Comparison of ENCODE assay signal across 28 mouse cellular contexts in genomic region chr16:45625342-45625741, GRCm38 (mm10). TPM values are rescaled to one million over a fixed set of nuclear protein-coding genes. Genes with fewer than 3 reads are reported as not detected.
DNase-seq lines count a peak whose midpoint lies in the region; ATAC-seq lines count a peak whose summit lies in the region.
"Had no signal": no experiment of that assay in that cellular context is flagged by ENCODE, and none has a peak within 500 bp of the region (broad histone marks: within the 10 kb centered on the region; RNA-seq: fewer than 3 reads in every experiment).

No protein-coding gene starts in this region.

- peak; percentile 9 to 13 for DNase-seq in cerebellum, postnatal 10 days
- DNase-seq in cerebellum, adult 11-12 months: no peak
- peak; percentile 81 for DNase-seq in A20 (ENCODE audit: low read depth, low spot score)
- peak; percentile 5 for DNase-seq in naive thymus-derived CD4-positive, alpha-beta T cell, adult 2 months (ENCODE audit: low read depth)
- DNase-seq in gastrocnemius, postnatal 10 days: no peak
- no peak for DNase-seq in kidney, postnatal 36 days
- DNase-seq: adrenal gland, postnatal 10 days; adrenal gland, postnatal 36 days; B cell, adult 2 months; cerebellum, adult 2 months; cerebellum, adult 9-11 months; cerebellum, postnatal 36 days; embryo, embryonic 11 days; gastrocnemius, postnatal 14 days; heart, adult 11 months; heart, postnatal 14 days; heart, postnatal 4 days had no signal

- peak; percentile 23 for ATAC-seq in activated CD4-positive, CD25-positive, alpha-beta regulatory T cell, adult 4 months
- ATAC-seq: forebrain, embryonic 15.5 days; hindbrain, postnatal 0 days had no signal

RNA-seq across cellular contexts. Expression of gene Gcsam, which starts 15.2 kb away (rescaled TPM):
- polyA plus RNA-seq in activated CD4-positive, CD25-positive, alpha-beta regulatory T cell, adult 4 months (2017; shearing (Covaris generic)): under 1 TPM in 1 of 2 experiments, not detected in 1; 0.23 TPM
- total RNA-seq in gastrocnemius, postnatal 10 days (2021): under 1 TPM; 0.14 to 0.25 TPM
- total RNA-seq: hindbrain, postnatal 0 days had no signal
- polyA plus RNA-seq: cerebellum, adult 2 months; cortical plate, adult 2 months; erythroblast, embryonic 14.5 days; forebrain, embryonic 12.5 days; forebrain, embryonic 15.5 days; hindbrain, postnatal 0 days had no signal

RNA-seq across cellular contexts. Expression of gene BC016579, which starts 28.5 kb away (rescaled TPM):
- not detected for polyA plus RNA-seq in activated CD4-positive, CD25-positive, alpha-beta regulatory T cell, adult 4 months (2017; shearing (Covaris generic))
- total RNA-seq in gastrocnemius, postnatal 10 days (2021): not detected
- total RNA-seq: gastrocnemius, adult 18-20 months; gastrocnemius, postnatal 14 days; gastrocnemius, postnatal 4 days; heart, adult 8-10 months; heart, postnatal 14 days; heart, postnatal 4 days; hindbrain, postnatal 0 days had no signal
- polyA plus RNA-seq: erythroblast, embryonic 14.5 days; heart, embryonic 15.5 days; hindbrain, embryonic 14.5 days; hindbrain, postnatal 0 days had no signal

Comparison
In these comparisons a context has a peak if more than half of its experiments do, and no peak if none do; other contexts are left out.
1. DNase-seq: peak in cerebellum, postnatal 10 days (2 of 2), A20 (single experiment) and naive thymus-derived CD4-positive, alpha-beta T cell, adult 2 months (single experiment); none in cerebellum, adult 11-12 months (single experiment), gastrocnemius, postnatal 10 days (single experiment) and kidney, postnatal 36 days (0 of 2).